Mouse (Mus musculus) lung, postnatal 4 days (tissue): ENCODE measurements around the gene Ldlrad1.

ENCODE experiments used
- DNase-seq, 2 experiments: peaks; one replicate each; pipeline ENCODE4 v3.0.0; 2021

The Ldlrad1 gene

DNA sequence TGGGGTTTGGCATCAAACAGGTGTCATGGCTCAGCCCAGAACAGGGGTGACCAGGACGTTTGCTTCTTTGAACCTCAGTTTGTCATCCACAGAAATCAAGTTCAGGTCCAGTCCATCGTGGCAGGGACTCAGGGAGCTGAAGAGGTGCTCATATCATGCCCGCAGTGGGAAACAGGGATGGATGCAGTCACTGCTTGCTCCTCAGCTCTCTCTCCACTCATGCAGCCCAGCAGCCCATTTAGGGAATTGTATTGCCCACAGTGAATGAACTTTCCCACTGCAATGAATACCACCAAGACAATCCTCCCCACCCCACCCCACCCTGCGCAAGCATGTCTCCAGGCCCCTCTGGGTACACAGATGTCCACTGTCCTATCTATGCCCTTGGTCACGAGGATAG lies 3.0 kb downstream of the Ldlrad1 start:
- DNase-seq = no peak

DNA sequence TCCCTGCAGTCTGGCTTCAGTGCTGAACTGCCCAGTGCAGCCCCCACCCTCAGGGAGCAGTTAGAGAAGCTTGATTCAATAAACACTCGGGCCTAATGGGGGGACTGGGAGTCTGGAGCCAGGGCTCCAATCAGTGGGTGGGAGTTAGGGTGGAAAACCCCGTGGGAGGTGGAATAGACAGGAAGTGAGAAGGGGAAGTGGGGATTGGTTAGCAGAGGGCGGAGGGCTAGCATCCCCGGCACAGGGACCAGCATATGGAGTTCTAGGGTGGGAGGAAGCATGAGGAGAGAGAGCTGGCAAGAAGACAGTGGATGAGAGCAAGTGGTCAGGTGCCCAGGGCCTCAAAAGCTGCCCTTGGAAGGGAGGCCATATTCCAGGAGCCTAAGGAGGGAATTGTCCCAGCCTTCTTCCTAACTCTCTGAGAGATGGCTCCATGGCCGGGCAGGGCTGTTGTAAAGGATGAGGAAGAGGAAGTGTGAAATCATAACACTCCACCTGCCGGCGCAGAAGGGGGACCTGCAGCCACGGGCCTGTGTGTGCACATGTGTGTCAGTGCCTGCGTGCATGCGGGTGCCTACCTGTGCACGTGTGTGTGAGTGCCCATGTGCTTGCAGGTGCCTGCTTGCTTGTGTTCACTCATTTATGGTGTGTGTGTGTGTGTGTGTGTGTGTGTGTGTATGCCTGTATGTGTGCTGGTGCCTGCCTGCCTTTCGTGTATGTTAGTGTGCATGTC lies 4.5 kb downstream of the Ldlrad1 start:
- DNase-seq = no peak

DNA sequence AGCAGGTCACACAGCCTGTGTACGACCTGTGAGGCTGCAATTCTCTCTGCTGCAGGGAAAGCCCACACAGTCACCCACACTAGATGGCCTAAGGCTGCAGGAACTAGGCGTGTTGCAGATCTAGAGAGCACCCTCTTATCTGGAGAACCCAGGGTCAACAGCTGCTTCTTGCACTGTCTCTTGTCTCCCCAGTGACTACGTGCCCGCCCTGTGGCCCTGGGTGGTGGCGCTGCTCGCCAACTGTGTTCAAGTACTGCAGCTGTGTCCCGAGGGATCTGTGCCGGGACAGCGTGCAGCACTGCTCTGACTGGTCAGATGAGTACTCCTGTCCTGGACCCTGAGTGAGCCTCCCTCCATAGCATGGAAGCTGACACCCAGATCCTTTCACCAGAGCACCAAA lies 8.6 kb downstream of the Ldlrad1 start:
- no peak for DNase-seq

DNA sequence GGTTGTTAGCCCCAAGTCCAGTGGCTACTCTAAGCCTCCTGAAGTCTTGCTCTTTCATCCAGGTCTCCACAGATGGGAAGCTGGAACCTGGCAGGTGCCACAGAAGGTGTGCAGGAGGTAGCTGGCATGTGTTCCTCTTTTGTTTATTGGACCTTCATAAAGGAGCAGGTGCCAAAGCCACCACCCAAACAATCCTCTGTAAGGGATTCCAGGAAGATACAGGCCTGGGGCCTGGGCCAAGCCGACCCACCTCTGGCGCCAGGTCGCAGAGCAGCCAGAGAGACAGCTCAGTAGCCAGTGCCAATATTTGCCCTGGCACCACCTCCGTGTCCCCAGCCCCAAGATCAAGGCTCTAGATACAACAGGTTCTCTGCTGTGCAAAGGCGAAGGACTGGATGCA lies 12.5 kb downstream of the Ldlrad1 start:
- no peak for DNase-seq

DNA sequence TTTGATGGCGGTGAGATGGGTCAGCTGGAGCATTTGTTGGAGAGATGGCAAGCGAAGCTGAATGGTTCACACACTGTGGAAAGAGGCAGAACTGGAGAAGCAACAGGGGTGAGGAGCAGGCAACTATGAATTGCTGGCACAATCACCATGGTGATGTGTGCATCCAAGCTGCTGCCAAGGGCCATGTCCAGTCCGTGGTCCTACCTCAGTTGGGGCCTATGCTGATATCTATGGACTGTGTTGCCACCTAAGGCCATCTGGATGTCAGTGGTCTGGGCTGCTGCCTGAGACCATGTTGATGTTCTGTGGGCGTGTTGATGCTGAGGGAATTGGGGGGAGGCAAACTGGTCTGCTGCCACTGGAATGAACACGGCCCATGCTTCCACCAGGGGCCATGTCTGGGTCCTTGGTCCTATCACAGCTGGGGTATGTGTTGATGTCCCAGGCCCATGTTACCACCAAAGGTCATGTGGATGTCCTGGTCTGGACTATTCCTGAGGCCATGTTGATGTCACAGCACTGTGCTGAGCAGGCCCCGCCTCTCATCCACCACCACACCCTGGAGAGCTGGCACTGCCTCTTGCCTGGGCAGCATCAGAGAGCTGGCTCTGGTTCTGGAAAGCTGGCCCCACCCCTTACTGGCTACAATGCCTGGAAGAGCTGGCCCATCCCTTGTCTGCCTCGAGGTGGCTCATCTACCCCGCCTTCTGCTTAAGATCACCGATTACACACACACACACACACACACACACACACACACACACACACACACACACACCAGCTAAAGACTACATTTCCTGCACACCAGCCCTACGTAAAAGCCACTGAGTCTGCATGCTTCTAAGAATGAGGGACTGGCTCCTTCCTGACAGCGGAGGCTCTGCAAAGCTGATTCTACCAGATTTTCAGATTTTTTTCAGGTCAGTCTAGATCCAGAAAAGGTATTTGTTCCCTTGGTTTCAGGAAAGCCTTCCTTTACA lies 14.5 kb downstream of the Ldlrad1 start:
- peak; percentile 64 to 81 for DNase-seq

DNA sequence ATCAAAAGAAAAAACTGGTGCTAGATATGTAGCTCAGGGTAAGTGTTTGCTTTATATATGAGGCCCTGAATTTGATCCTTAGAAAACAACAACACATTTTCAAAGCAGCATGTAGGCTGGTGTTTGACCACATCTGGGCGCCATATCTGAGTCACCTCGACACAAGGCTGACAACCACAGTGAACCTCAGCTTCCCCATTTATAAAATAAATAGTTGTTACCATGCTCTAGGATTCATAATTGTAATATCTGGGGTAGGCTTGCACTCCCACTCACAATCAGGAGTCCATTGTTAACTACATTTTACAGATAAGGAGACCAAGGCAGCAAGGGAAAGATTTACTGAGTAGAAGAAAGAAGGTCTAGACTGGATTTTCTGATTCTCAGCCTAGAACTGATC lies 17.3 kb downstream of the Ldlrad1 start:
- no peak for DNase-seq

DNA sequence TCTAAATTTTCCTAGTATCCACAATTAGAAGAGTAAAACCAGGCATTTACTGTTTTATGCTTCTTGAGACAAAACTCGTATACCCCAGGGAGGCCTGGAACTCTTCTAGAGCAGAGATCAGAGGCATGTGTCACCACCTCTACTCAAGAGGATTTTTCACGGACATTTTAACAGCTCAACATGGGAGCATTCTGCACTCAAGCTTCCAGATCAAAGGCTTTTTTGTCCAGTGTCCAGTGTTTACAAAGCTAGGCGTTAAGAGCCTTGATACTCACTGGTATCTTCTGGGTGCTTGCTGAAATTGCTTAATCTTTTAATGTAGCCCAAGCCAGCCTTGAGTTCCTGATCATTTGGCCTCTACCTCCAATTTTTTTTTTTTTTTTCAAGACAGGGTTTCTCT lies 23.2 kb downstream of the Ldlrad1 start:
- no peak for DNase-seq

DNA sequence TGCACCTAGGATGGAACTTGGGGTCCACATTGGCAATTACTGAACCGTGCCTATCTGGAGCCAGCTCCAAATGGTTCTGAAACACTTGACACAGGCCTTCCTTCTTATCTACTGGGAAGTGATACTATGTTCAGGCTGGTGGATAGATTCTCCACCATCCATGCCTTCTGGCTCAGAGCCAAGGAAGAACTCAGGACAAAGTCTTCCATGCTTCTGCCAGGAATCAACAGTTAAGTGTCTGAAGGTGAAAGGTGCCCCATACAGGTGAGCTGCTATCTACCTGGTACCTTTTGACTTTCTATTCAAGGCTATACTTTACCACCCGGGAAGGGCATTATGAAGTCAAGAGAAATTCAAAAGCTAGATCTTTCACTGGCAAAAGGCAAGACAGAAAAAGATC lies 29.3 kb downstream of the Ldlrad1 start:
- DNase-seq = no peak

DNA sequence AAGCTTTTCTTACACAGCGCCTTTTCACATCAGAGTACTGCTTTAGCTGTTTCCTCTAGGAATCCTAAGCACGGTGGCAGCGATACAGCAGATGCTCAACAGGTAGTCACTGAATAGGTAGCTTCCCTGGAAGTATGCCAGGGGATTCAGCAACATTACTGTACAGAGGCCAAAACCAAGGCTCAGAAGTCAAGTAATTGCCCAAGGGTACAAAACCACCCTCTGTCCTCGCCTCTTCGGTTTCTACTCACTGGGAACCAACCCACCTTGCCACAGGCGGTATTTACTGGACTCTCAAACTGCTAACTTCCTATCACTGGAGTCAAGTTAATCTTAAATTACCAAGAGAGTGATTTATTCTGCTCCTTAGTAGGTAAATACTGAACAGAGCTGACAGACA lies 31.2 kb downstream of the Ldlrad1 start:
- no peak for DNase-seq

DNA sequence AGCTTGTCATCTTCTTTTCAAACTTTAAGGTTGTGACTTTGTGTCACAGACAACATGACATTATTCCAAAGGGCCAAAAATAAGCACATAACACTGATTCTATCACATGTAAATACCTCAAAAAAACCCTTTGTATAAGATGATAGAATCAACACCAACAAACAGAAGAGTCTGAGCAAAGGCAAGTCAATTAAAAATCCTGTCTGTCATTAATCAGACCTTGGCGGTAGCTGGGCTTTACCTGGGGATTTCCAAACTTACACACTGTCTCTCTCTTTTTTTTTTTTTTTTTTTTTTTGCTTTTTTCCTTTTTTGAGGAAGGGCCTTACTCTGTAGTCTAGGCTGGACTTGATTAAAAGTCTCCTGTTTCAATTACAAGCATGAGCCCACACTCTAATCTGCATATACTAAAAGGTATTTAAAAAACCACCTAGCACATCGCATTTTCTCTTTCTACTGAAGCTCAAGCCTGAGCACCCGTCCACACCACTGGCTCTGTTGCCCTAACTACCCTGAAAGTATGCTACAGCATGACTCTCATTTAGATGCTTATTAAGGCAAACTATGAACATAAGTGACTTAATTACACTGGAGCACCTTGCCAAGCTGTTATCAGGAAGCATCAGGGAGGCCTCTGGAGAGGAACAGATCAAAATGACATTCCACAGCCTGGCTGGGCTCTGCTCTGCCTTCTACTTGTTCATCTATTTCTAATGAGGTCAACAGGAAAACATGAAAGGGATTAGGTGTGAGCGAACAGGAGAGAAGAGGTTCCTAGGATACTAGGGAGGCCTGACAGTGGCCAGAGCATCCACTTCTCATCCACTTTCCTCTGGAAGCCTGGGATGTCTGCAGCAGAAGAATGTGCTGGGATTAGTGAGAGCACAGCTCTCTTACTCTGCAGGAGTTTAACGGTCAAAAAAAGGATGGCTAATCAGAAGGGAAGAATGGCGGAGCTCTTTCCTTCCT lies 34.7 kb downstream of the Ldlrad1 start:
- no peak for DNase-seq

DNA sequence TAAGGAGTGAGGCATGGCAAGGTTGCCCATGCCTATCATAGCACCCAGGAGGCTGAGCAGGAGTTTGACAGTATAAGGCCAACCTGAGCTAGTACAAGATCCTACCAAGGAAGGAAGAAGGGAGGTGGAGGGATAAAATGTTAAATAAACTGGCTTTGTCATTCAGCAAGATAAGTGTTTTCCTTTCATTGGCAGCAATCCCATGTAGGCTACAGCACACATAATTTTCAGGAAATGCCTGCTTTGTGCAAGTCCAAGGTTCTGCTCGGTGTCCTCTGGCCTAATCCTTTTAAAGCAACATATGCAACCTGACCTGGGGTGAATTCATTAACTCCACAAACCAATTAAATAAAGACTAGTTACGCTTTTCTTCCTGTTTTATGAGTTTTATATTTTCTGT lies 36.4 kb downstream of the Ldlrad1 start:
- DNase-seq = no peak

DNA sequence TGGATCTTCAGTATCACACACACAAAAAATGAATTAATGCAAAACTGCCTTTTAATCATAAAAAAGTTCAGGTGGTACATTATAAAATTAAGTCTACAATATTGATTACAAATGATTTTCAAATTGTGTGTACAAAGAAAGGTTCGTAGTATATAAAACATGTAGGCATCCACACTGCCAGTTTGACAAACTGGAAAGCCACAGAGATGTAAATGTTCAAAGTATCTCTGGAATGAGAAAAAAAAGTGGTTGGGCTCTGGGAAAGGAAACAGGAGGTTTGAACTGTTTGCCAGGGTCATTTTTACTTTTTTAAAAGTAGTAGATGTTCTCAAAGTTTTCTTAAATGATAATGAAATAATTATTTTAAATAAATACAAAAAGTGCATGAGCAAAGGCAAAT lies 37.1 kb downstream of the Ldlrad1 start:
- no peak for DNase-seq

DNA sequence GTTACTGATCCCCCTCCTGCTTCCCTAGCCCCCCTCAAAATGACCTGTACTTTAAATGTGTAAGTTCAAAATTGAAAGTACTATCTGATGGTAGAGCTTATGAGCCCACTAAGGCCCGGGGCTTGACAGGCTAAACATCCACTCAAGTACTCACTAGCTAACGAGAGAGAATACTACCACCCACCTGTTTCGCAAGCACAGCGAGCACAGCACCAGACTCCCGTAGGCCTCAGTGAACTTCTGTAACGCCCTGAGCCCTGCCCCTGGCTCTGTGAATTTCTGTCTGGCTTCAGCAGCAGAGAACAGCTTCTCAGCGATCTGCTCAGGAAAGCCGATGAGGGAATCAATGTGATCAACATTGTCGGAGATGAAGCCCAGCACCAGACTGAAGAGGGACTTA lies 38.1 kb downstream of the Ldlrad1 start:
- DNase-seq = no peak

DNA sequence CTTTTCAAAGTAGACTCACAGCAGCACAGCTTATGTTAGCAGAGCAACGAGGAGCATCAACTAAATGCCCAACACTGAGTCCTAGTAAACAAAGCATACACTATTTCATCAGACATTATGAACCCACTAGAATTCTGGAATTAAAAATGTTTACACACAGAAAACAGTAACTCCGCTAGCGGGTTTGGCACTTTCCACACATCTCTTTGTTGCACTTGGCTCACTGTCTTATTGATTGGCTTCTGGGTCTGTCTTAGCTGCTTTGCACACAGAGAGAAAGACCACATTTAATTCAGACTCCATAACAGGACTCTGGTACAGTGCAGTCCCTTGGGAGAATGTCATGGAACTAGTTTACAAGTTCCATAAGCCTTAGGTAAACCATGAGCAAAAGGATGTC lies 39.1 kb downstream of the Ldlrad1 start:
- no peak for DNase-seq

DNA sequence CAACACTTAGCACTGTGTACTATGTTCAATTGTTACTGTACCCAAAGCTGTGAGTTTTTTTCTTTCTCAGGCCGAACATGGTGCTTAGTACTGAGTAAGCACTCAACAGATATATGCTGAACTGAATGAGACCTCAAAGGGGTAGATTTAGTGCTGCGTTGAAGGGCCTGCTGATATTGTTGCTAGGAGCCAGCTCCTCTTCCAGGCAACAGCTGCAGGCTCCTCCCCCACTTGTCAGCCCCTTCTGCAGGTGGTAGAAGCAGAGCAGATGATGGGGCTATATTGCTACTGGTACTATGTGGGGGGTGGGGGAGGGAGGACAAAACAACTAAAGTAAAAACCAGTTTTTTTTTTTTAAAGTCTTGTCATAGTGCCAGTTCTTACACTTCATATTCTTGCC lies 40.5 kb downstream of the Ldlrad1 start:
- peak; percentile 20 to 61 for DNase-seq

DNA sequence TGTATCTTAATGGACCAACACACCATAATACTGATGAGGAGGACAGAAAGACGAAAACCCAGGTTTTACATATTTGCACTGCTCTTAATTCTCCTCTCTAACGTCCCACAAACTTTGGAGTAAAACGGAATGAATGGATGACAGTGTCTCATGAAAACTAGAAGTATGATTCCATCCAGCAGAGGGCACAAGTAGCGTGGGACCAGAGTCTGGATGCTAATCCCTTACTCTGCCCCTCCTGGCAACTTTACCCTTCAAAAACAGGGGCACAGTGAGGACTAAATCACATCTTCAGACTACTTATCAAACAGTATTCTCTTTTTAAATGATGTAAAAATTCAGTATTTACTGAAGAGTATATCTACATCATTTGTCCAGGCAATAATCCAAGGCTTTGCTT lies 41.5 kb downstream of the Ldlrad1 start:
- peak in 1 of 2 experiments; percentile 54 for DNase-seq

DNA sequence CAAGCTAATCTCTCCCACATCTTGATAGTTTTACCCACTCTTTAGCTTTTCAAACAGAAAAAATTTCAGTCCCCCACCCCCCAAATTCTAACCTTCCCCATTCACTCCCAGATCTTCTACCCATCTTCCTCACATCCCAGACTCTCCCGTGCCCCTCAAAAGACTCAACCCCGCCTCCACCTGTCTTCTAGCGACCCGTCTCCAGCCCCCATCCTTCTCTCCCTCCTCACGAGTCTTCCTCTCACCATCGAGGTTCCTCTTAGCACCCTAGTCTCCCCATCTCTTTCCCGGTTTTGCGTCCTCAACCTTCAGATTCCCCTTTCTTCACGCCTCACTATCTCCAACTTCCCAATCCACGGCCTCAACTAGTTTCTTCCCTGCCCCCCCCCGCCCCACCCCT lies 43.5 kb downstream of the Ldlrad1 start:
- DNase-seq = no peak

DNA sequence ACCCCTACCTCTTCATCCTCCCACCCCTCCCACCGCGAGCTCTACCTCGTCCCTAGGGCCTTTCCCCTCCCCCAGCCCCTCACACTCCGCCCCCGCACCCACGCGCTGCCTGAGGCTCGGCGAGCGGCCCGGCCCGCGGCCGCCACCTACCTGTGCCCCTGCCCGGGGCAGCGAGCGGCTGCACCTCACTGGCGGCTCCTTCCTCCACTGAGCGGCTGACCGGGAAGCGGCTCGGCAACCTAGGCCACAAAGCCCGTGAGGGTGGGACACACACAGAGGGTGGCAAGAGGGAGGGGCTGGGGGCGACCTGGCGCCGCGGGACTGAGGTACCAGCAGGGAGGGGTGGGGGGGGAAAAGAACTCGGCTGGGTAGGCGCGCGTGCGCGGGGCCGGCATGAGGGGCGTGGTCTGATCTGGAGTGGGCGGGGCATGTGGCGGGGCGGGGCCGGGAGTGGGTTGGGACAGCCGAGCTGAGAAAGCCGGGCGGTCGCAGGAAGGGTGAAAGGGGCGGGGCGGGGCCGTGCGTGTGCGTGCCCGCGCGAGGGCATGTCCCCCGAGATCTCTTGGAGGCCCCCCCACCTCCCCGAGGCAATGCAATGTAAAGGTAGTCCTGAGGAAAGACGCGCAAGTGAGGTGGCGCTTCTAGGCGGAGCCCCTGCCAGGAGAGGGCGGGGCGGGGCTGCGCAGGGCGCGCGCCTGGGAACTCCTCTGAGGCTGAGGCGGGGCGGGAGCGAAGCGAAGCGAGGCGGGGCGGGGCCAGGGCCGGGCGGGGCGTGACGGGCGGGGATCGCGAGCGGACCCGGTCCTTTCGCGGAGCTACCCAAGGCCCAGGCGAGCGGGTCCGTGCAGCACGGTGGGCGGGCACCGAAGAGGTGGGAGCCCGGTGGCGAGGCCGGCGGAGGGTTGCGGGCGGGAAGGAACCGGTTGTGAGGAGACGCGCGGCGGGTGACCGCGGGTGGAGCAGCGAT lies 44.4 kb downstream of the Ldlrad1 start, which contains the start of the genes Lrrc42 and Hspb11:
TSS of gene Lrrc42 (minus strand) at position 408 of the 967 bp plus-strand sequence.
TSS of gene Hspb11 (plus strand) at position 469 of the 967 bp plus-strand sequence.
- DNase-seq = peak; percentile 96 to 98

DNA sequence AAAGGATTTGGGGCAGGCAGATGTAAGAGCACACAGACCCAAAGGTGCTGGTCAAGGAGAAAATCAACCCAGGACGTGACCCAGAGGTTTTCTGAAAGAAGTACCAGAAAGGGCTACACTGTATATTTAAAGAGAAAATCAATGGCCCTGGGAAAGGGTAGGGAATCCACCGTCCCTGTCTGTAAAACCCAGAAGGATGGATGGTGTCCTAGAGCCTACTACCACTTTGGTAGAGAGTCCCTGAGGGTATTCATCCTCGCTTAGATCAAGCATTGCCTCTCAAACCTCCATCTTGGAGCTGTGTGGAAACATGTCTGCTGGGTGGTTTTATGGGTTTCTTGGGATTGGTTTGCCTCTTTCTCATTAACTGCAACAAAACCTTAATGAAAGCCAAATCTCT lies 45.4 kb downstream of the Ldlrad1 start:
- DNase-seq = no peak

DNA sequence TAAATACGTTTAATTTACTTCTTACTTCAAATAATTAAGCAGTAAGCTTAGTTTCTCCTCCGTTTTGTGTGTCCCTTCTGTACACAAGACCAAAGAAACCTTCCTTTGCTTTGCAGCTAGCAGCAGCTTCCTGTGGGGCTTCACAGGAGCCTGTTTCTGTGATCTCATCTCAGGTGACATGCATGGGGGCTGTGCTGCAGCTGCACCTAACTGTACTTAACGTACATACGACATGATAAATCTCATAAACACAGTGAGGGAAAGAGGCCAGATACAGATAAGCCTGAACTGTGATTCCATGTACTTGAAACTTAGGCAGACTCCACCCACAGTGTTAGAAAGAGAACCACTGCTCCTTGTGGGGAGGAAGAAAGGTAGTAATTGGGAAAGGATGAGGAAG lies 51.0 kb downstream of the Ldlrad1 start:
- peak in 1 of 2 experiments; percentile 7 for DNase-seq
